Mouse (Mus musculus): ENCODE results near the gene Ralgps2. TPM values are rescaled to one million over a fixed set of nuclear protein-coding genes. Genes with fewer than 3 reads are reported as not detected.

Gene Ralgps2
- polyA plus RNA-seq, 1 experiment from 2014 or later, result 44.2 TPM

GRCm38 (mm10) chr1:156888830-156889229, 50.6 kb downstream of the Ralgps2 start:
- Histone ChIP-seq H3K36me3 (peaks cover 46% of the 10 kb centered on the region), H3K27me3 (replicated peaks) (no peaks in the 10 kb centered on the region), H3K9ac (no peak overlapping the region), H3K4me2 (no peak overlapping the region), H3K27ac (replicated peaks) (no peak overlapping the region), H3K4me1 (no peaks in the 10 kb centered on the region), H3K4me3 (no peak overlapping the region), H3K9me3 (no peaks in the 10 kb centered on the region)
- no peak for ATAC-seq (ENCODE audit: extremely low read depth, insufficient number of reproducible peaks, low FRiP score, low TSS enrichment)
- 86% methylated on average over 4 of the region's 4 CpGs for WGBS

GRCm38 (mm10) chr1:156885879-156886278, 53.5 kb downstream of the Ralgps2 start:
- no peak overlapping the region for H3K4me3 ChIP-seq
- no peak overlapping the region for H3K4me2 ChIP-seq
- H3K36me3 ChIP-seq, result peaks cover 61% of the 10 kb centered on the region
- 84% methylated on average over 2 of the region's 2 CpGs for WGBS
- H3K9me3 ChIP-seq, result no peaks in the 10 kb centered on the region
- H3K27me3 ChIP-seq (replicated peaks), result no peaks in the 10 kb centered on the region
- H3K4me1 ChIP-seq, result no peaks in the 10 kb centered on the region
- no peak for ATAC-seq (ENCODE audit: extremely low read depth, insufficient number of reproducible peaks, low FRiP score, low TSS enrichment)
- no peak overlapping the region for H3K9ac ChIP-seq
- H3K27ac ChIP-seq (replicated peaks), result no peak overlapping the region

GRCm38 (mm10) chr1:156884782-156885181, 54.6 kb downstream of the Ralgps2 start:
- no peaks in the 10 kb centered on the region for H3K27me3 ChIP-seq (replicated peaks)
- no peaks in the 10 kb centered on the region for H3K4me1 ChIP-seq
- no peak overlapping the region for H3K9ac ChIP-seq
- no peaks in the 10 kb centered on the region for H3K9me3 ChIP-seq
- H3K36me3 ChIP-seq, result peaks cover 63% of the 10 kb centered on the region
- H3K4me2 ChIP-seq, result no peak overlapping the region
- ATAC-seq (ENCODE audit: extremely low read depth, insufficient number of reproducible peaks, low FRiP score, low TSS enrichment), result no peak
- H3K27ac ChIP-seq (replicated peaks), result no peak overlapping the region
- no peak overlapping the region for H3K4me3 ChIP-seq
- 82% methylated on average over 2 of the region's 2 CpGs for WGBS

- no peaks in the 10 kb centered on the region for H3K9me3 ChIP-seq
- H3K9ac ChIP-seq, result no peak overlapping the region
- no peak overlapping the region for H3K27ac ChIP-seq (replicated peaks)
- no peak for ATAC-seq (ENCODE audit: extremely low read depth, insufficient number of reproducible peaks, low FRiP score, low TSS enrichment)
- 65% methylated on average over 4 of the region's 4 CpGs for WGBS
- no peak overlapping the region for H3K4me2 ChIP-seq
- H3K4me1 ChIP-seq, result peaks cover 25% of the 10 kb centered on the region
- H3K27me3 ChIP-seq (replicated peaks), result no peaks in the 10 kb centered on the region
- H3K36me3 ChIP-seq, result peaks cover 20% of the 10 kb centered on the region
- no peak overlapping the region for H3K4me3 ChIP-seq
These were observed 68.8 kb downstream of the Ralgps2 start for GRCm38 (mm10) chr1:156870616-156871015.

GRCm38 (mm10) chr1:156870028-156870427, 69.4 kb downstream of the Ralgps2 start:
- H3K4me1 ChIP-seq, result peaks cover 26% of the 10 kb centered on the region
- H3K36me3 ChIP-seq, result peaks cover 20% of the 10 kb centered on the region
- H3K4me3 ChIP-seq, result no peak overlapping the region
- no peak overlapping the region for H3K27ac ChIP-seq (replicated peaks)
- 73% methylated on average over 5 of the region's 5 CpGs for WGBS
- ATAC-seq (ENCODE audit: extremely low read depth, insufficient number of reproducible peaks, low FRiP score, low TSS enrichment), result no peak
- H3K4me2 ChIP-seq, result no peak overlapping the region
- no peak overlapping the region for H3K9ac ChIP-seq
- H3K27me3 ChIP-seq (replicated peaks), result no peaks in the 10 kb centered on the region
- no peaks in the 10 kb centered on the region for H3K9me3 ChIP-seq

GRCm38 (mm10) chr1:156864240-156864639, 75.2 kb downstream of the Ralgps2 start:
- Histone ChIP-seq H3K4me3 (no peak overlapping the region), H3K36me3 (no peaks in the 10 kb centered on the region), H3K9ac (no peak overlapping the region), H3K9me3 (no peaks in the 10 kb centered on the region), H3K4me2 (no peak overlapping the region), H3K27ac (replicated peaks) (peak overlapping the region; percentile 48; the same call in 1 of the 2 replicates), H3K27me3 (replicated peaks) (no peaks in the 10 kb centered on the region), H3K4me1 (peaks cover 48% of the 10 kb centered on the region)
- 50% methylated on average over 3 of the region's 3 CpGs for WGBS
- no peak for ATAC-seq (ENCODE audit: extremely low read depth, insufficient number of reproducible peaks, low FRiP score, low TSS enrichment)

- no peak overlapping the region for H3K4me3 ChIP-seq
- H3K4me1 ChIP-seq, result peaks cover 48% of the 10 kb centered on the region
- H3K9ac ChIP-seq, result no peak overlapping the region
- H3K27me3 ChIP-seq (replicated peaks), result no peaks in the 10 kb centered on the region
- H3K36me3 ChIP-seq, result no peaks in the 10 kb centered on the region
- ATAC-seq (ENCODE audit: extremely low read depth, insufficient number of reproducible peaks, low FRiP score, low TSS enrichment), result no peak
- H3K4me2 ChIP-seq, result no peak overlapping the region
- no peaks in the 10 kb centered on the region for H3K9me3 ChIP-seq
- H3K27ac ChIP-seq (replicated peaks), result peak overlapping the region; percentile 48; the same call in 1 of the 2 replicates
- WGBS, result 63% methylated on average over 3 of the region's 3 CpGs
These were observed 75.7 kb downstream of the Ralgps2 start for GRCm38 (mm10) chr1:156863726-156864125.

GRCm38 (mm10) chr1:156861475-156862043, 77.9 kb downstream of the Ralgps2 start:
- no peak overlapping the region for H3K9ac ChIP-seq
- no peak overlapping the region for H3K27ac ChIP-seq (replicated peaks)
- no peaks in the 10 kb centered on the region for H3K9me3 ChIP-seq
- ATAC-seq (ENCODE audit: extremely low read depth, insufficient number of reproducible peaks, low FRiP score, low TSS enrichment), result no peak
- H3K4me1 ChIP-seq, result peaks cover 32% of the 10 kb centered on the region
- H3K27me3 ChIP-seq (replicated peaks), result no peaks in the 10 kb centered on the region
- WGBS, result 43% methylated on average over 4 of the region's 4 CpGs
- no peak overlapping the region for H3K4me2 ChIP-seq
- H3K4me3 ChIP-seq, result no peak overlapping the region
- H3K36me3 ChIP-seq, result peaks cover 3% of the 10 kb centered on the region; the same call in 1 of the 2 replicates

- no peak for ATAC-seq (ENCODE audit: extremely low read depth, insufficient number of reproducible peaks, low FRiP score, low TSS enrichment)
- WGBS, result 83% methylated on average over 8 of the region's 8 CpGs
- H3K9me3 ChIP-seq, result no peaks in the 10 kb centered on the region
- H3K4me2 ChIP-seq, result no peak overlapping the region
- H3K27ac ChIP-seq (replicated peaks), result no peak overlapping the region
- peaks cover 22% of the 10 kb centered on the region for H3K4me1 ChIP-seq
- peaks cover 5% of the 10 kb centered on the region for H3K36me3 ChIP-seq
- no peaks in the 10 kb centered on the region for H3K27me3 ChIP-seq (replicated peaks)
- no peak overlapping the region for H3K4me3 ChIP-seq
- no peak overlapping the region for H3K9ac ChIP-seq
These were observed 79.2 kb downstream of the Ralgps2 start for GRCm38 (mm10) chr1:156860266-156860665.

GRCm38 (mm10) chr1:156859711-156860250, 79.6 kb downstream of the Ralgps2 start:
- ATAC-seq (ENCODE audit: extremely low read depth, insufficient number of reproducible peaks, low FRiP score, low TSS enrichment), result no peak
- no peaks in the 10 kb centered on the region for H3K9me3 ChIP-seq
- 80% methylated on average over 2 of the region's 2 CpGs for WGBS
- H3K4me1 ChIP-seq, result peaks cover 22% of the 10 kb centered on the region
- no peak overlapping the region for H3K4me3 ChIP-seq
- no peaks in the 10 kb centered on the region for H3K27me3 ChIP-seq (replicated peaks)
- H3K9ac ChIP-seq, result no peak overlapping the region
- no peak overlapping the region for H3K27ac ChIP-seq (replicated peaks)
- H3K36me3 ChIP-seq, result peaks cover 5% of the 10 kb centered on the region
- H3K4me2 ChIP-seq, result no peak overlapping the region

GRCm38 (mm10) chr1:156859156-156859555, 80.3 kb downstream of the Ralgps2 start:
- no peaks in the 10 kb centered on the region for H3K27me3 ChIP-seq (replicated peaks)
- no peak overlapping the region for H3K4me2 ChIP-seq
- H3K4me1 ChIP-seq, result peaks cover 16% of the 10 kb centered on the region
- no peak overlapping the region for H3K4me3 ChIP-seq
- H3K9me3 ChIP-seq, result no peaks in the 10 kb centered on the region
- ATAC-seq (ENCODE audit: extremely low read depth, insufficient number of reproducible peaks, low FRiP score, low TSS enrichment), result no peak
- H3K9ac ChIP-seq, result no peak overlapping the region
- peaks cover 7% of the 10 kb centered on the region for H3K36me3 ChIP-seq
- 92% methylated on average over 2 of the region's 2 CpGs for WGBS
- no peak overlapping the region for H3K27ac ChIP-seq (replicated peaks)

GRCm38 (mm10) chr1:156856666-156857065, 82.8 kb downstream of the Ralgps2 start:
- Histone ChIP-seq H3K4me2 (no peak overlapping the region), H3K4me3 (no peak overlapping the region), H3K4me1 (peaks cover 15% of the 10 kb centered on the region; the same call in 1 of the 2 replicates), H3K27ac (replicated peaks) (no peak overlapping the region), H3K9me3 (no peaks in the 10 kb centered on the region), H3K36me3 (peaks cover 7% of the 10 kb centered on the region), H3K27me3 (replicated peaks) (no peaks in the 10 kb centered on the region), H3K9ac (no peak overlapping the region)
- 92% methylated on average over 2 of the region's 2 CpGs for WGBS
- no peak for ATAC-seq (ENCODE audit: extremely low read depth, insufficient number of reproducible peaks, low FRiP score, low TSS enrichment)

All from heart, embryonic 13.5 days (tissue).